Mouse (Mus musculus): Measurements from ENCODE around the gene Retn.

The Retn gene

DNA sequence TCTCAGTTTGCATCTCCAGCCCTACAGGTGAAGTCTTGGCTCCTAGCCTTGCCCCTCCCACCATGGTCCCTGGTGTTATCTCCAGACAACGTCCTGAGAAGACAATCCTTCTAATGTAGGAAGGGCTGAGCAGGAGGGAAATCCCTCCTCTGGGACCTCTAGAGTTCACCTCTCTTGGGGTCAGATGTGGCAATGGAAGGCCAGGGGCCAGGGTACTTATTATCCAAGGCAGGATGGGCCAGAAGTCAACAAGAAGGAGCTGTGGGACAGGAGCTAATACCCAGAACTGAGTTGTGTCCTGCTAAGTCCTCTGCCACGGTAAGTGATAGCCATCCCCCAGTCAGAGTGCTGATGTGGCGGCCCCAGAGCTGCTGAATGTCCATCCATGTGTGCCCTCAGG lies at the start of gene Retn:
Gene Retn, plus strand, starts transcription at position 245 of the 400 bp plus-strand sequence.
- DNase-seq (ENCODE audit: low spot score in 2 of 2) = no peak

DNA sequence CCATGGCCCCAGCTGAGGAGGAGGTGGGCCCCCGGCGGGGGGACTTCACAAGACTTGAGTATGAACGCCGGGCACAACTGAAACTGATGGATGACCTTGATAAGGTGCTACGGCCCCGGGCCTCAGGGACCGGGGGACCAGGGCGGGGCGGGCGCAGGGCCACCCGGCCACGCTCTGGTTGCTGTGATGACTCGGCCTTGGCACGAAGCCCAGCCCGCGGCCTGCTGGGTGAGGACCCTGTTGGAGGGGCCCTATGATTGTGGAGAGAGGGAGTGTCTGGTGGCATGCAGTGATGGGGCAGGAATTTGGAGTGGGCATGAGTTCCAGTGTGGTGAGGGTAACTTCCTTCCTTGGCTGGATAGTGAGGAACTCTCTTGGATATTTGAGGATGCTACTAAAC lies 49.0 kb upstream of the Retn start:
- no peak for DNase-seq (ENCODE audit: low spot score in 2 of 2)

DNA sequence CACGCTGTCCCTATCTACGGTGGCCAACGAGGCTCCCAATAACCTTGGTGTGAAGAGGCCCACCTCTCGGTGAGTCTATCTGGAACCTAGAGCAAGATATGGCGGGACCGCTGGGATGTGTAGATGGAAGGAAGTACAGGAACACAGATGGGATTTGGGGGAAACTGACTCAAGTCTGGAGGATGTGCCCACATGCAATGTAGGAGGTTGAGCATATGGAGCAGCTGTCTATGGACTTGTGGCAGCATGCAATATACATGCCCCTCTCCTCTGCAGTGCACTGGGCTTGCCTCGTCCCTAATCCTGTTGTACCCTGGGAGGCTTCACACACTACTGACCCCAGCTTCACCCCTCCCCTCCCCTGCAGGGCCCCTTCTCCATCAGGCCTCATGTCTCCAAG lies 47.7 kb upstream of the Retn start:
- peak in 1 of 2 experiments; percentile 47 for DNase-seq (ENCODE audit: low spot score in 2 of 2)

DNA sequence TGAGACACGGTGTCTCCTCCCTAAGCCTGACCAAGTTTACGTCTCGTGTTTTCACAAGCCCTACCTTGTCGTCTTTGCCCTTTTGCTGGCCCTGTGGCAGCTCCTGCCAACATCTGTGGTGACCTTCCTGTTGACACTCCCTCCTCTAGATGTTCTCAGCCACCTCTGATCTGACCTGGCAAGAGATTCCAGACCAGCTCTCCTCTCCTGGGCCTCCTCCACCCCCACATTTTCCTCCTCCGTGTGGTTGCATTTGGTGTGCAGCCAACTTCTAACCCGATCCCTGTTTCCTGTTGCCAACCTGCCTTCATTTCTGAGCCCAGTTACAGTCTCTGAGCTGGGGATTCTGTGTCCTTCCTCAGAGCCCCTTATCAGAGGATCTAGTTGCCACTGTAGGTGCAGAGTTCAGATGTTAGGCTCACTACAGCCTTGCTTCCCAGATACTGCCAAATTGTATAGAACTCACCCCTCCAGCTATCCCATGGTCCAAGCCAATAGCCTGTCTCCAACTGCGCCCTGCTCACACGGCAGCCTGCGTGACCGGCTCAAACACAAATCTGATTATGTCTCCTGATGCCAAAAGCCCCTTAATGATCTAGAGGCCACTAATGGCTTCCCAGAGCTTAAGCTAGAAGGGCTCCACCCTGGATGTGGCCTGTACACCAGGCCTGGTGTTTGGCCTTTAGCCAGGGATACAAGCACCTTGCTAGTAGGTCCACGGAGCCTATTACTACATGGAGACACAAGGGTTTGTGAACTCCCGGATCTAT lies 46.3 kb upstream of the Retn start:
- DNase-seq (ENCODE audit: low spot score in 2 of 2) = no peak

DNA sequence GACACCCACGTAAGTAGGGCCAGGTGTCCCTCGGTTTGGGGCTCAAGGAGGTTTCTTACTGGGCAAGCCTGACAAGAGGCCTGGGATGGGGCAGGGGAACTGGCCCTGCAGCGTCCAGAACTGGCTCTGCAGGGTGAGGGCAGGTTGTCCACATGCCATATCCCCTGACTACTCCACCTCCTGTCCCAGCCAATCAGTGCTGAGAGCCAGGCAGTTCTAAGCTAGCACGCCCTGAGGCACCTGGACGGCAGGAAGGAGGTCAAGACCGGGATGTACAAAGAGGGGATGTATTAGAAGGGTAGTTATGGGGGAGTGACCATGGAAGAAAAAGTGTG lies 45.8 kb upstream of the Retn start:
- no peak for DNase-seq (ENCODE audit: low spot score in 2 of 2)

DNA sequence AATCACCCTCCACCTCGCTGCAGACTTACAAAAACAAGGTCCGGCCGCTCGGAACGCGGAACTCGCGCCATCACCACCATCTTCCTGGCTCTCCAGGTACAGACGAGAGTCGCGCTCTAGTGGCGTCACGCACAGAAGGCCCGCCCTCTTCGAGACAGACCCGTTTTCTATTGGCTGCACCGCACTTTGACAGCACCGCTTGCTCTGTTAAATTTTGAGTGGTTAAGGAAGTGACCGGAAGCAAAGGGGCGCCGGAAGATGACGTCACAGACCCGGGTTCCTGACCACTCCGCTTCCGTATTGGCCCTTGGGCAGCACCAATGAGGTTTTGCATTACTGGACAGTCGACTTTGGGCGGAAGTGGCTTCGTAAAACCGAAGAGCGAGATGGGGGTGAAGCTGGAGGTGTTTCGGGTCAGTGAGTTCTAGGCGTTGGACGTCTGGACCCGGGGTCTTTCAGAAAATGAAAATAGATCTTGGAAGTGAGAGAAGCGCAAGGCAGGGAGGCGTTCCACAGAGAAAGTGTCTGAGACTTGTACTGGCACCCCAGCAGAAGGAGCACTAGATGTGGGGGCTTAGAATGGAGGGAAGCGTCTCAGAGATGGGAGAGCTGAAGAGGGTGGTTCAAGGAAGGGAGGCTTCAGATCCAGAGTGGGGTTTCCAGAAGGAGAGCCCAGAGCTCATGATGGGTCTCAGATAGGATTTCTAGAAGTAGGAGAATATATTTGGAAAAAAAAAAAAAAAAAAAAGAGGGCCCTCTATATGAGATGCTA lies 34.2 kb upstream of the Retn start, which contains the start of the genes Xab2 and Pet100:
Gene Xab2, minus strand, starts transcription at position 118 of the 772 bp plus-strand sequence.
Gene Pet100, plus strand, starts transcription at position 350 of the 772 bp plus-strand sequence.
- DNase-seq (ENCODE audit: low spot score in 2 of 2) = peak; percentile 99 to 100

DNA sequence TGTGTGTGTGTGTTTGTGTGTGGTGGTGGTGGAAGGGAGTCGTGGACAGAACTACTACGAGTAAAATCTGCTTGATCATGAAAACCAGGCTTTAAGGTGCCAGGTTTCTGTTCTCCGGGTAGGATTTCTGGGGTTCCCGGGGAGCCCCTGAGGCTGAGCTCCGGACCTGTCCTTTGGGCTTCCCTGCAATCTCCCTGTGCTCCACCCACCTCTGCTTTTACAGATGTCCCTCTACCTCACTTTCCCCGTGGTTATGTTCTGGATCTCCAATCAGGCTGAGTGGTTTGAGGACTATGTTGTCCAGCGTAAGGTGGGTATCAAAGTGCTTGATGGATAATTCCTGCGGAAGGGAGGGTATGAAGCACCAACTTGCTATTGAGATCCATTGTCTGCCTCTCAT lies 33.5 kb upstream of the Retn start:
- DNase-seq (ENCODE audit: low spot score in 2 of 2) = no peak

DNA sequence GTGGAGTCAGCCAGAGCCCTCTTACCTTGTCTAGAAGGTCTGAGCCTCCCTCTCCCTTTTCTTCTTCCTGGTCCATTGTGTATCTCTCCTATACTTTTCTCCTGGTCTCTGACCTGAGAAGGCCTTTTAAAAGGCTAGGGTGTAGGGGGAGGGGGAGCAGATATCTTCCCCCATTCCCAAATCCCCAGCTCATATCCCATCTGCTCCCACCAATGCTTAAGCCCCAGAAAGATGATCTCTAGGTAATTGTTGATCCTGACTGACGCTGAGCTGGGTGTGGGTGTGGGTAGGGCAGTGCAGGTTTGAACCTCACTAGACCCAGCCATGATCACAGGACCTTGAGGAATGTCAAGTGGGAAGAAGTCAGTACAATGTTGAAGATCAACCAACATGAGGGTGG lies 30.1 kb upstream of the Retn start, which contains the start of gene Pcp2:
Gene Pcp2, minus strand, starts transcription at position 101 of the 400 bp plus-strand sequence.
- DNase-seq (ENCODE audit: low spot score in 2 of 2) = no peak

DNA sequence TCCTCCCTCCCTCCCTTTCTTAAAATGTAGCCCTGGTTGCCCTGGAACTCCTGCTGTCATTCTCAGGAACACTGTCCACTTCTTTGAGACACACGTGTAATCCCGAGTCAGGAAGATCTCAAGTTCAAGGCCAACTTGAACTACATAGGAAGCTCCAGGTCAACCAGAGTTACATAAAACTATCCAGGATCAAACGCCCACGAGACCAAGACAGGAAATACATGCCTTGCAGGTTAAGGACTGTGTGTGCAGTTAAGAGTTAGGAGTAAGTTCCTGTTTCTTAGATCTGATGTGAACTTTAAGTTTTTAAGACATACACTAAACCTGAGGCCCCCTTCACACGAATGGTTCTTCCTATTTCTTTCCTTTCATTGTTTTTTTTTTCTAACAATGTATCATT lies 28.6 kb upstream of the Retn start:
- no peak for DNase-seq (ENCODE audit: low spot score in 2 of 2)

DNA sequence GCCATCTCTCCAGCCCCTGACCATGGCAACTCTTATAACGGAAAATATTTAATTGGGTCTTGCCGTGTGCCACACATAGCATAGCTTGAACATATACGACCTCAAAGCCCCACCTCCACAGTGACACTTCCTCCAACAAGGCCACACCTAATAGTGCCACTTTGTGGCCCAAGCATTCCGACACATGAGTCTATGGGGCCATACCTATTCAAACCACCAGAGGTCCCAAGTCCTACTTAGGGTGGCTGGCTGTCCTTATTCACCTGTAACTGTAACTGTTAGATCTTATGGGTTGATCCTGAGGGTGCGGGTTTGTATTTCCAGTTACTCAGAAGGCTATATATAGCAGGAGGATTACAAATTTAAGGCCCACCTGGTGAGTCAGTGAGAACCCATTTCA lies 27.6 kb upstream of the Retn start:
- peak in 1 of 2 experiments; percentile 47 for DNase-seq (ENCODE audit: low spot score in 2 of 2)

DNA sequence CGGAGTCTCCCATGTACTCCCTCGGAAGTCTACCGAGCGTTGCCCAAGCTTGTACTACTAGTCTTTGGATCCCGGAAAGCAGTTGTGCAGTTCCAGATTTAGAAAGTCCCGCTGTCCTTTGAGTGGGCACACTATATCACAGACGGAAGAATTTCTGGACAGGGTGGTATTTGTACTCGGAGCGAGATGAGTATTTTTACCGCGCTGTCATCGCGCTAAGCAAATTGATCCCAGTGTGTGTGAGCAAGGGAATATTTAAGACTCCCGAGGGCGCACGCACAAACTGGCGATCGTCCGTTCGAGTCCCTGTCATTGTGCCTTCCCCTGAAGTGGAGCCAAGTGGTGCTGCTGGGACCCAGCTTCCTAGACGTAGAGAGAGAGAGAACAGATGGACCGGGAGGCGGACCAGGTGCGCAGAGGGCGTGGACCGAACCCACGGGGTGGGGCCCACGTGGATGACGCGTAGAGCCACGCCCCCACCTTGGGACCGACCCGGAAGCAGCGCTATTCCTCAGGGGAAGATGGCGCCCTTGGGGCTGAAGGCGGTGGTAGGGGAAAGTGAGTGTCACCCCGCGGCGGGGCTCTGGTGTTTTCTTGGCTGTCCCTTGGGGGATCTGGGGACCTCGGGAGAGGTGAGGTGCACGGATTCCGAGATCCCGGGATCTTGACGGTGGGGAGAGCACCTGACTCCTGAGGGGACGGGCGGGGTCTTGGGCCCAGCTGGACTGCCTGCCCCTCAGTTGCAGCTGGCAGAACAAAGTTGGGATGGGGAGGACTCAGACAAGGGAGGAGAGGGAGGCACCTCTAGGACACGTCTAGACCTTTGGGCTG lies 24.7 kb upstream of the Retn start, which contains the start of gene Stxbp2:
Gene Stxbp2, plus strand, starts transcription at position 309 of the 831 bp plus-strand sequence.
- DNase-seq (ENCODE audit: low spot score in 2 of 2) = peak; percentile 70

DNA sequence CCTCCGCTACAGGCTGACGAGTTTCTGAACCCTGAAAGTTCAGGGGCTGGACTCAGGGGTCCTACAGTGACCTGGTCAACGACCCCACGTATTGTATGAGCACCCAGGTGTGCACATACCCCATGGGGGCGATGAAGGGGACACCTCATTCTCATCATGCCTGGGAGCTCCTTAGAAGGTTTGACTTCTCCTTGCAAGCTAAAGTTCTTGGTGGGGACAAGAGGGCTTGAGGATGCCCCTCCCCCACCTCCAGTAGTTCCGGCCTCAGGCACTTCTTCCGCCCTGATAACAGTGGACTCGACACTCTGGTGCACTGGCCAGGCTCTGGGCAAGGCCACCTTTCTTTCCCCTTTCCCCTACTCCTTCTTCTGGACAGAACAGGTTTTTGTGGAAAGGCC lies 24.1 kb upstream of the Retn start:
- DNase-seq (ENCODE audit: low spot score in 2 of 2) = no peak

DNA sequence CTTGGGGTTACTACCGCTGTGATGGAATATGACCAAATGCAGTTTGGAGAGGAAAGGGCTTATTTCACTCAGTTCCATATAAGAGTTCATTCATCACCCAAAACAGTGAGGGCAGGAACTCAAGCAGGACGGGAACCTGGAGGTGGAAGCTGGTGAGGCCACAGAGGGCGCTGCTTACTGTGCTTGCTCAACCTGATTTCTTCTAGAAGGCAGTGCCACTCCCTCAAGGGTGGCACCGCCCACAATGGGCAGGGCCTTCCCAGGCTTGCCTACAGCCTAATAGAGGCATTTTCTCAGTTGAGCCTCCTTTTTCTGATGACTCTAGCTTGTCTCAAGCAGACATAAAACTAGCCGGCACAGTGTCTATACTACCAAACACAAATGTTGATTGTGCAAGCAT lies 9.8 kb upstream of the Retn start:
- no peak for DNase-seq (ENCODE audit: low spot score in 2 of 2)

DNA sequence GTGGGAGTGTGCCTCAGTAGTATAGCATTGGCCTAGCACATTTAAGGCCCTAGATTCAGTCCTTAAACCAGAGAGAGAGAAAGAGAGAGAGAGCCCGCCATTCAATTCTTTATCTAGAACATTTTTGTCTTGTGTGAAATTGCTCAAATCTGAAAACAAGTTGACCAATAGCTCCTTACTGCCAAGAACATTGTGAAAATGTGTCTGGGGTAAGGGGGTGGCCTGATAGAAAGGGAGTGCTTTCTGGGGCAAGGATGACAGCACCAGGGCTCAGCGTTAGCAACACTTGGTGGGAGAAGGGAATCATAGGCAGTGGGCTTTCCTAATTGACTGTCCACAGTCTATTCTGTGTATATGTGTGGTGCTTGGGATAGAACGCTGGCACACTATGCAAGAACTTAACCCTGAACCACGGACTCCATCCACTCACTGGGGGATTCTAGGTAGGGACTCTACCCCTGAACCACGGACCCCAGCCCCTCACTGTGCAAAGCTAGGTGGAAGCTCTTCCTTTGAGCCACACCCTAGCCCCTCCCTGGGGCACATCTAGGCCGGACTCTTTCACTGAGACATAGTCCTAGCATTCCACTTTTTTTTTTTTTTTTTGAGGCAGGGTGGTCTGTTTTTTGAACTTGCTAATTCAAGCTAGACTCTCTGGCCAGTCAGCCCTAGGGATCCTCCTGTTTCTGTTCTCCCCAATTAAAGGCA lies 8.6 kb upstream of the Retn start:
- no peak for DNase-seq (ENCODE audit: low spot score in 2 of 2)

DNA sequence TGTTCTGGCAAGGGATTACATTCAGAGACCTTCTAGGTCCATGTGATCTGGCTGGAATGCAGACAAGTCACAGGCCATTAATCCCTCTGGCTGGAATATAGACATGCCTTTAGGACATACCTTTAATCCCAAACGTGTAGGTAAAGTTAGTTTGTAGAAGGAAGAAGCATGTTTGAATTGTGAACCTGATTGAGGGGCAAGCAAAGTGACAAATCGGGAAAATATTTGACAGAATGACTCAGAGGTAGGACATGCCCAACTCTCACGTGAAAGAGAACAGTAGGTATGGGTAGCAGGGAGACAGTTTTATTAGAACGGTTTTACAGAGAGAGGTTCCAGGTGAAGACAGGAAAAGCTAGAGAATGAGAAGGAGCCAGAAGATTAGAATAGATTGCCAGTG lies 8.0 kb upstream of the Retn start:
- DNase-seq (ENCODE audit: low spot score in 2 of 2) = no peak

DNA sequence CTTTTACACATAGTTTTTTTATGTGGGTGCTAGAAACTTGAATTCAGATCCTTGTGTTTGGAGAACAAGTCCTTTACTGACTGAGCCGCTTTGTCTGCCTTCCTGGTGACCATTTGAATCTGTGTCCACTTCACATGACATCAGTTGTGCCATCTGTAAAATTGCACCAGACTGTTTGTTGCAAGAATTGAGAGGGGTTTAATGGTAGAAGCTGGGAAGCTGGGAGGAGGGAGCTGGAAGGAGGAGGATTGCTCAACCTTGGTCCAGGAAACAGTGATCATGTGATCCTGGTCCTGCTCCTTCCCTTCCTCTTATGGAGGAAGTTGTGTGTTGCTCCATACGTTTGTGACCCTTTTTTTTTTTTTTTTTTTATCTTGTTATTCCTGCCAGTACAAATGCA lies 7.3 kb upstream of the Retn start:
- DNase-seq (ENCODE audit: low spot score in 2 of 2) = no peak

DNA sequence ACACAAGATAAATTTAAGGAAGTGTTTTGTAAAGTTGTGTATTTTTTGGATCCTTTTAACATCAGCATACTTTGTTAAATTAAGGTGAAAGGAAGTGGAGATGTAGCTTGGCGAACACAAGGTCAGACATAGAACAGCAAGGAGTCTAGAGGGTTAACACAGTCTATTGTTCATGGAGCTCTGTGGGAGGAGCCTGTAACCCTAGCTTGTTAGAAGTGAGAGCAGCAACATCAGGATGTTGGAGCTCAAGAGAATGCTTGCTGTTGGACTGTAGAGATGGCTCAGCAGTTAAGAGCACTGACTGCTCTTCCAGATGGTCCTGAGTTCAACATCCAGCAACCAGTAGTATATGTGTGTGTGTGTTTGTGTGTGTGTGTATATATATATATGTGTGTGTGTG lies 6.6 kb upstream of the Retn start:
- no peak for DNase-seq (ENCODE audit: low spot score in 2 of 2)

DNA sequence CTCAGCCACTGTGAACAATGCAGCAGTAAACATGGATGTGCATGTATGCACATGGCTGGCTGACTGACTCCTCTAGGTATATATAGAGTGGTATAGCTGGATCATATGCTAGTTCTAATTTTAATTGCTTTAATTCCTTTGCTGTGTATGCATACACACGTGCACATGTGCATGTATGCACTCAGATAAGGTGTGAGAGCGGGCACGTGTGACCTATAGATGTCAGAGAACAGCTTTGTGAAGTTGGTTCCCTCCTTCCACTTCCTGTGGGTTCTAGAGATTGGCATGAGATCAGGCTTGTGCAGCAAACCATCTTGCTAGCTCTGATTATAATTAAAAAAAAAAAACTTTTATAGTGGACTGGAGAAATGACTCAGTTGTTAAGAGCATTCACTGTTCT lies 2.7 kb upstream of the Retn start:
- DNase-seq (ENCODE audit: low spot score in 2 of 2) = no peak

DNA sequence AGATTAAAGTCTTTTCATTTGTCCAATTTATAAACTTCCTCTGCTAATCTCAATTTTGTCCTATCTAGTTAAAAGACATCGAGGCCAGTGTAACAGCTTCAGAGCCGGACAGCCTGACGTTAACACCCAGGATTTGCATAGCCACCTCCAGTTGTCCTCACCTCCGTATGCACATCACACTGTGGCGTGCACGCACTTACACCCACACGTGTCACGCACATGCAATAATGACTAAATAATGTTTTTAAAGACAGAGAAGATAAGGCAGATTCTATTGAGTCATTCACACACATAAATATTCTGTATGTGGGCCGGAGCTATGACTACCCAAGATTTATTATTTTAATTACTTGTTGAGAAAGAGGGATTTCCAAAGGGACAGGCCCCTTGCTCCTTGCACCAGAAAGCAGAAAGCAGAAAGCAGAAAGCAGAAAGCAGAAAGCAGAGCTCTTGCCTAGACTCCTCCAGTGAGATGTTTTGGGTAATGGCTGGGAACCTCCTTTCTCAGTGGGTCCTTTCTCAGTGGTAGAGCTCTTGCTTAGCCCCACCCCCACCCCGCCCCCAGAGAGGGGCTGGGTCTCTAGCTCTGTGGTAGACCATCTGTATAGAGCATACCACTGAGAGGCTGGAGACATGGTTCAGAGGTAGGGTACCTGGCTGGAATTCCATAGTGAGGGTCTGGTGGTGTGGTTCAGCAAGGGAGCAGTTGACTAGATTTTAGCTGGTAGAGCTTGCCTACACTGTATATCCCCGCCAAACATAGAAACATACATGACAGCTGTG lies 653 bp upstream of the Retn start:
- DNase-seq (ENCODE audit: low spot score in 2 of 2) = peak; percentile 25 to 31

DNA sequence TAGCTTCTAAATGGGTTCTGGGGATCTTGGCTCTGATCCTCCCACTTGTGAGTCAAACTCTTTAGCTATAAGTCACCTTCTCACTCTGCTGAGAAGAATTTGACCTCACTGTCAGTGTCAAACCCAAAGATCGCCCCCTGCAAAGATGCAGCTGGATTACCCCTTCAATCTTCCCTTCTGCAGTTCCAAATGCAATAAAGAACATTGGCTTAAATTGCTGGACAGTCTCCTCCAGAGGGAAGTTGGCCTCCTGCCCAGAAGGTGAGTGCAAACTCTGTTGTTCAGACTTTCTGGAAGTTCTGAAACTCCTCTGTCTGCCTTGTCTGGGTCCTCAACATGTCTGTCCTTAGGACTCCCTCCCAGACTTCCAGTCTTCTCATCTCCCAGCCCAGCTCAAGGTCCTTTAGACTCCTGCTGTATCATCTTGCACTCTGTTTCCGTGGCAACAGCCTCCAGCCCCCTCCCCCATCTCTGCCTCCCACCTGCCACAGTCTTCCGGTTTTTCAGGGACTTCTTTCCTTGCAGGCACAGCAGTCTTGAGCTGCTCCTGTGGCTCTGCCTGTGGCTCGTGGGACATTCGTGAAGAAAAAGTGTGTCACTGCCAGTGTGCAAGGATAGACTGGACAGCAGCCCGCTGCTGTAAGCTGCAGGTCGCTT lies 1.3 kb downstream of the Retn start:
- DNase-seq (ENCODE audit: low spot score in 2 of 2) = peak; percentile 47 to 51
